Mouse (Mus musculus) stomach, embryonic 14.5 days (tissue): ENCODE data around the gene Kcnq2. TPM values are rescaled to one million over a fixed set of nuclear protein-coding genes. Genes with fewer than 3 reads are reported as not detected.

Experiments
- ATAC-seq: fragments of 200-750 bp; cut with Nextera tagmentation; 2 replicates; pipeline ENCODE4 v1.8.0; 2017; ENCODE audit warnings: low read depth, moderate TSS enrichment; ENCODE audit not compliant: insufficient number of reproducible peaks, insufficient read depth, low FRiP score
- H3K27ac ChIP-seq: fragments of 300-500 bp; sonication (generic); 2 replicates; pipeline ENCODE4 v1.5.1; 2014; ENCODE audit warnings: mild to moderate bottlenecking, low read length, moderate library complexity, mixed read lengths
- H3K27me3 ChIP-seq: fragments of 300-500 bp; sonication (generic); 2 replicates; pipeline ENCODE4 v1.6.1; 2014; ENCODE audit warnings: low read length, control low read depth, mixed read lengths; ENCODE audit not compliant: control insufficient read depth, insufficient read depth
- H3K36me3 ChIP-seq: fragments of 300-500 bp; sonication (generic); 2 replicates; pipeline ENCODE4 v1.6.1; 2014; ENCODE audit warnings: mild to moderate bottlenecking, control low read depth, low read length, moderate library complexity, mixed read lengths; ENCODE audit not compliant: control insufficient read depth, insufficient read depth
- H3K4me1 ChIP-seq: fragments of 300-500 bp; sonication (generic); 2 replicates; pipeline ENCODE4 v1.6.1; 2014; ENCODE audit warnings: low read length, control low read depth, mixed read lengths; ENCODE audit not compliant: control insufficient read depth, insufficient read depth
- H3K4me2 ChIP-seq: fragments of 300-500 bp; sonication (generic); replicated peaks from 2 replicates; pipeline ENCODE4 v1.6.1; 2014; ENCODE audit warnings: low read depth, low read length, control low read depth
- H3K4me3 ChIP-seq: fragments of 300-500 bp; sonication (generic); 2 replicates; pipeline ENCODE4 v1.5.1; 2014; ENCODE audit warnings: low read depth, low read length, control low read depth
- H3K9ac ChIP-seq: fragments of 300-500 bp; sonication (generic); replicated peaks from 2 replicates; pipeline ENCODE4 v1.6.1; 2014; ENCODE audit warnings: low read depth, mild to moderate bottlenecking, control low read depth, low read length, moderate library complexity, mixed read lengths
- H3K9me3 ChIP-seq: fragments of 300-500 bp; sonication (generic); 2 replicates; pipeline ENCODE4 v1.6.1; 2016; ENCODE audit warnings: low read depth, low read length, control low read depth; ENCODE audit not compliant: control insufficient read depth
- WGBS: fragments of 180-500 bp; shearing (Covaris S2); extraction: QIAGEN DNeasy Blood & Tissue Kit; methylation state at CpG from one replicate; pipeline ENCODE4 v1.1.7; 2014; 5-methylcytosine and 5-hydroxymethylcytosine counted together
- polyA plus RNA-seq: library from polyadenylated mRNA; unstranded; fragments of >200 nt; fragmentation: Nextera tagmentation; extraction: Ambion mirVana; gene quantifications from 2 replicates; pipeline ENCODE4 v1.2.1, GENCODE M21; 2014

Kcnq2 gene
- polyA plus RNA-seq, 1 experiment from 2014 or later: 3.0 TPM

GRCm38 (mm10) chr2:181159091-181159514, 24.0 kb upstream of the Kcnq2 start:
- no peak overlapping the region for H3K4me3 ChIP-seq
- ATAC-seq: no peak
- no peaks in the 10 kb centered on the region for H3K9me3 ChIP-seq
- WGBS: 50% methylated on average over 7 of the region's 7 CpGs
- H3K4me1 ChIP-seq: 0 out of 2 replicates have a peak, but pooled peaks cover 3% of the 10 kb centered on the region
- no peak overlapping the region for H3K4me2 ChIP-seq
- peaks cover 18% of the 10 kb centered on the region for H3K27me3 ChIP-seq
- no peaks in the 10 kb centered on the region for H3K36me3 ChIP-seq
- H3K9ac ChIP-seq: no peak overlapping the region
- H3K27ac ChIP-seq: no peak overlapping the region

GRCm38 (mm10) chr2:181158471-181158870, 23.4 kb upstream of the Kcnq2 start:
- Histone ChIP-seq H3K36me3 (no peaks in the 10 kb centered on the region), H3K4me1 (0 out of 2 replicates have a peak, but pooled peaks cover 3% of the 10 kb centered on the region), H3K27ac (no peak overlapping the region), H3K27me3 (peaks cover 18% of the 10 kb centered on the region), H3K9me3 (no peaks in the 10 kb centered on the region), H3K4me2 (no peak overlapping the region), H3K4me3 (no peak overlapping the region), H3K9ac (no peak overlapping the region)
- ATAC-seq: no peak
- WGBS: 89% methylated on average over 2 of the region's 2 CpGs

DNA sequence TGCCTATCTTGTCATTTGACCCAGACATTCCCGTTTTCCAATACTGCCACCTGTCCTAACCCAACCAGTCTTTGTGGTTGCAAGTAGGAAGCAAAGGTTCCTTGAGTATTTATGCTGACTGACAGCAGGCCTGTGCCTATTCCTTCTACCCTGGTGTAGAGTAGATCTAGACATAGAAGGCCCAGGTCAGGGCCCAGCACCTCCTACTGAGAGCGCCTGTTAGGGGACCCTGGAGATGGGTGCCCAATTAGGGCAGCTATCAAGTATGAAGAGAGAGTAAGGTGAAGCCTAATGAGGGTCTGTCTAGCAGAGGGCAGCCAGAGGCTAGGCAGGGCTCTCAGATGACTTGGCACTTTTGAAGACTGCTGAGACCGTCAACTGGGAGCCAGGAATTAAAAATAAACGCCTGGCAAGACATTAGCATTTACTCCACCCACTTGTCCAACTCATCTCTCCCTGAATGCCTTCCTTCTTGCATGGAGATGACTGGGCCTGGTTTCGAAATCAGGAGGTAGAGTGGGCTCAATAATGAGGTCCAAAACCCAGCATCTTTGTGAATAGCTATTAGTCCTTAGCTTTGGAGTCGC, 22.7 kb upstream of the Kcnq2 start:
- Histone ChIP-seq H3K27ac (no peak overlapping the region), H3K9ac (no peak overlapping the region), H3K36me3 (no peaks in the 10 kb centered on the region), H3K4me1 (0 out of 2 replicates have a peak, but pooled peaks cover 3% of the 10 kb centered on the region), H3K4me3 (no peak overlapping the region), H3K4me2 (no peak overlapping the region), H3K9me3 (no peaks in the 10 kb centered on the region), H3K27me3 (peaks cover 18% of the 10 kb centered on the region)
- WGBS: 72% methylated on average over 6 of the region's 6 CpGs
- no peak for ATAC-seq

- Histone ChIP-seq H3K9ac (no peak overlapping the region), H3K4me3 (no peak overlapping the region), H3K9me3 (no peaks in the 10 kb centered on the region), H3K36me3 (no peaks in the 10 kb centered on the region), H3K4me2 (no peak overlapping the region), H3K27me3 (peaks cover 18% of the 10 kb centered on the region), H3K27ac (no peak overlapping the region), H3K4me1 (0 out of 2 replicates have a peak, but pooled peaks cover 3% of the 10 kb centered on the region)
- ATAC-seq: no peak
- WGBS: 79% methylated on average over 4 of the region's 4 CpGs
Observed at GRCm38 (mm10) chr2:181157180-181157579, 22.1 kb upstream of the Kcnq2 start.

- H3K4me2 ChIP-seq: peak within 1 kb of the TSS; percentile 26
- peaks cover 18% of the 10 kb centered on the region for H3K27me3 ChIP-seq
Observed at GRCm38 (mm10) chr2:181156248-181157121, 21.4 kb upstream of the Kcnq2 start, which contains the start of gene Eef1a2. TSS of gene Eef1a2 (minus strand) at chr2:181157014.

GRCm38 (mm10) chr2:181155801-181156200, 20.7 kb upstream of the Kcnq2 start:
- no peaks in the 10 kb centered on the region for H3K9me3 ChIP-seq
- H3K4me1 ChIP-seq: 0 out of 2 replicates have a peak, but pooled peaks cover 3% of the 10 kb centered on the region
- no peak overlapping the region for H3K4me3 ChIP-seq
- no peak overlapping the region for H3K9ac ChIP-seq
- H3K27me3 ChIP-seq: peaks cover 18% of the 10 kb centered on the region
- H3K27ac ChIP-seq: no peak overlapping the region
- no peaks in the 10 kb centered on the region for H3K36me3 ChIP-seq
- H3K4me2 ChIP-seq: no peak overlapping the region
- ATAC-seq: no peak
- 55% methylated on average over 4 of the region's 4 CpGs for WGBS

More at GRCm38 (mm10) chr2:181156248-181157121, 21.4 kb upstream of the Kcnq2 start, which contains the start of gene Eef1a2:
- Histone ChIP-seq H3K4me1 (0 out of 2 replicates have a peak, but pooled peaks cover 3% of the 10 kb centered on the region), H3K9me3 (no peaks in the 10 kb centered on the region), H3K27ac (no peak within 1 kb of the TSS), H3K9ac (no peak within 1 kb of the TSS), H3K4me3 (peak within 1 kb of the TSS; percentile 13; the same call in 1 of the 2 replicates), H3K36me3 (no peaks in the 10 kb centered on the region)
- ATAC-seq: no peak
- WGBS: 4% methylated on average over 55 of the region's 55 CpGs

DNA sequence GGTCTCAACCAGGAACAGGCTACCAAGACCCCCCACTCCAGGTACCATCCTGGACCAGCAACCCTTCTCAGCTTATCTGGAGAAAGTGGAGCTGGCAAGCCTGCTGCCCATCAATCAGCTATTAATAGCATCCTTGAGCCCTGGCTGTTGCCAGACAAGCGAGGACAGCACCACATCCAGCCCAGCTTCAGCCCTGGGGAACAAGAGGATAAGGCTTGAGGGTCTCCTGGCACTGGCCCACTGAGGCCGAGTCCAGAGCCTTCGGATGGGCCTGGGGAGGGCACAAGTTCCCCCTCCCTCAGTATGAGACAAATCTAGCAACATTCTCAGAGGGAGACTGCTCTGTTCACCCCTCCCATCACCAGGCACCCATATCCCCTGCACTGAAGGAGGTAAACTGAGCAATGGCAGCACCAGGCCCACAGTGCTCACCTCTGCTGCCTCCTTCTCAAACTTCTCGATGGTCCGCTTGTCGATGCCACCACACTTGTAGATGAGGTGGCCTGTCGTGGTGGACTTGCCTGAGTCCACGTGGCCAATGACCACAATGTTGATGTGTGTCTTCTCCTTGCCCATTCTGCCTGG, 19.8 kb upstream of the Kcnq2 start:
- WGBS: 72% methylated on average over 8 of the region's 8 CpGs
- 0 out of 2 replicates have a peak, but pooled peaks cover 3% of the 10 kb centered on the region for H3K4me1 ChIP-seq
- ATAC-seq: no peak
- no peak overlapping the region for H3K4me3 ChIP-seq
- H3K4me2 ChIP-seq: no peak overlapping the region
- no peaks in the 10 kb centered on the region for H3K36me3 ChIP-seq
- H3K9me3 ChIP-seq: no peaks in the 10 kb centered on the region
- no peak overlapping the region for H3K9ac ChIP-seq
- no peak overlapping the region for H3K27ac ChIP-seq
- H3K27me3 ChIP-seq: peaks cover 18% of the 10 kb centered on the region

- Histone ChIP-seq H3K36me3 (no peaks in the 10 kb centered on the region), H3K4me3 (no peak overlapping the region), H3K27me3 (peaks cover 18% of the 10 kb centered on the region), H3K4me2 (no peak overlapping the region), H3K9ac (no peak overlapping the region), H3K4me1 (0 out of 2 replicates have a peak, but pooled peaks cover 3% of the 10 kb centered on the region), H3K9me3 (no peaks in the 10 kb centered on the region), H3K27ac (no peak overlapping the region)
- no peak for ATAC-seq
- WGBS: 80% methylated on average over 3 of the region's 3 CpGs
Observed at GRCm38 (mm10) chr2:181154361-181154760, 19.3 kb upstream of the Kcnq2 start.
